Mouse (Mus musculus) ES-Bruce4 (cell line): ENCODE data around the gene Cntn5. TPM values are rescaled to one million over a fixed set of nuclear protein-coding genes. Genes with fewer than 3 reads are reported as not detected.

Source experiments
- H3K27ac ChIP-seq: 2 replicates; pipeline ENCODE4 v1.5.1; 2012; ENCODE audit warnings: low read length, inconsistent platforms; ENCODE audit not compliant: insufficient read depth
- H3K27me3 ChIP-seq: 2 replicates; pipeline ENCODE4 v1.6.1; 2012; ENCODE audit warnings: mild to moderate bottlenecking, low read length, inconsistent platforms; ENCODE audit not compliant: control insufficient read depth, poor library complexity, insufficient read depth, severe bottlenecking
- H3K36me3 ChIP-seq: 2 replicates; pipeline ENCODE4 v1.6.1; 2012; ENCODE audit warnings: inconsistent platforms, mild to moderate bottlenecking, low read length, moderate library complexity; ENCODE audit not compliant: control insufficient read depth, poor library complexity, insufficient read depth, severe bottlenecking
- H3K4me1 ChIP-seq: one replicate; pipeline ENCODE4 v1.8.1; 2011; ENCODE audit warnings: low read length; ENCODE audit not compliant: control insufficient read depth, insufficient read depth
- H3K4me3 ChIP-seq: 2 replicates; pipeline ENCODE4 v1.5.1; 2011; ENCODE audit warnings: low read depth, mild to moderate bottlenecking, low read length
- H3K9ac ChIP-seq: 2 replicates; pipeline ENCODE4 v1.6.1; 2012; ENCODE audit warnings: low read depth, mild to moderate bottlenecking, inconsistent platforms; ENCODE audit not compliant: poor library complexity, severe bottlenecking
- H3K9me3 ChIP-seq: replicated peaks from 2 replicates; pipeline ENCODE4 v1.6.1; 2012; ENCODE audit warnings: mild to moderate bottlenecking, low read length, inconsistent platforms; ENCODE audit not compliant: control insufficient read depth, poor library complexity, insufficient read depth, severe bottlenecking
- CTCF ChIP-seq: IDR thresholded peaks from one replicate; pipeline ENCODE4 v1.8.1; 2011; ENCODE audit warnings: low read depth, low read length
- EP300 ChIP-seq: IDR thresholded peaks from 2 replicates; pipeline ENCODE4 v1.6.1; 2011; ENCODE audit warnings: low read depth, low read length; ENCODE audit not compliant: insufficient read depth
- POLR2A ChIP-seq: IDR thresholded peaks from one replicate; pipeline ENCODE4 v1.8.1; 2011; ENCODE audit warnings: low read length; ENCODE audit not compliant: insufficient read depth
- polyA plus RNA-seq: library from polyadenylated mRNA; stranded (reverse); fragments of >200 nt; gene quantifications from 2 replicates; pipeline ENCODE4 v1.2.4, GENCODE M21; 2011; ENCODE audit warnings: low read depth; ENCODE audit not compliant: missing spikeins, insufficient read depth, insufficient read length

The Cntn5 gene
- polyA plus RNA-seq, 1 experiment: not detected

- H3K4me1 ChIP-seq: no peaks in the 10 kb centered on the region
- H3K27me3 ChIP-seq: no peaks in the 10 kb centered on the region
- TF ChIP-seq CTCF (no peak), POLR2A (no peak), EP300 (no peak)
- H3K27ac ChIP-seq: no peak overlapping the region
- no peak overlapping the region for H3K9ac ChIP-seq
- no peaks in the 10 kb centered on the region for H3K9me3 ChIP-seq
- no peaks in the 10 kb centered on the region for H3K36me3 ChIP-seq
- H3K4me3 ChIP-seq: no peak overlapping the region
These were observed 48.2 kb downstream of the Cntn5 start for GRCm38 (mm10) chr9:10856204-10856892.

GRCm38 (mm10) chr9:10816711-10817110 lies 87.9 kb downstream of the Cntn5 start:
- Histone ChIP-seq H3K36me3 (no peaks in the 10 kb centered on the region), H3K9ac (no peak overlapping the region), H3K4me1 (no peaks in the 10 kb centered on the region), H3K27ac (no peak overlapping the region), H3K9me3 (no peaks in the 10 kb centered on the region), H3K4me3 (no peak overlapping the region), H3K27me3 (no peaks in the 10 kb centered on the region)
- no peak for TF ChIP-seq POLR2A
- TF ChIP-seq CTCF: no peak
- no peak for TF ChIP-seq EP300

GRCm38 (mm10) chr9:10797158-10797557 lies 107.4 kb downstream of the Cntn5 start:
- Histone ChIP-seq H3K9me3 (no peaks in the 10 kb centered on the region), H3K27ac (no peak overlapping the region), H3K4me1 (no peaks in the 10 kb centered on the region), H3K27me3 (no peaks in the 10 kb centered on the region), H3K9ac (no peak overlapping the region), H3K36me3 (no peaks in the 10 kb centered on the region), H3K4me3 (no peak overlapping the region)
- TF ChIP-seq CTCF (no peak), POLR2A (no peak), EP300 (no peak)

- Histone ChIP-seq H3K27me3 (no peaks in the 10 kb centered on the region), H3K27ac (no peak overlapping the region), H3K4me1 (no peaks in the 10 kb centered on the region), H3K9me3 (no peaks in the 10 kb centered on the region), H3K4me3 (no peak overlapping the region), H3K36me3 (no peaks in the 10 kb centered on the region), H3K9ac (no peak overlapping the region)
- TF ChIP-seq POLR2A (no peak), CTCF (no peak), EP300 (no peak)
These were observed 109.5 kb downstream of the Cntn5 start for GRCm38 (mm10) chr9:10795102-10795501.

- no peak overlapping the region for H3K27ac ChIP-seq
- no peaks in the 10 kb centered on the region for H3K27me3 ChIP-seq
- no peak overlapping the region for H3K9ac ChIP-seq
- H3K4me1 ChIP-seq: no peaks in the 10 kb centered on the region
- TF ChIP-seq POLR2A (no peak), EP300 (no peak)
- H3K4me3 ChIP-seq: no peak overlapping the region
- H3K9me3 ChIP-seq: no peaks in the 10 kb centered on the region
- no peaks in the 10 kb centered on the region for H3K36me3 ChIP-seq
These were observed 172.7 kb downstream of the Cntn5 start for GRCm38 (mm10) chr9:10731878-10732277.

- no peak overlapping the region for H3K9ac ChIP-seq
- no peaks in the 10 kb centered on the region for H3K36me3 ChIP-seq
- no peaks in the 10 kb centered on the region for H3K27me3 ChIP-seq
- H3K4me1 ChIP-seq: no peaks in the 10 kb centered on the region
- no peaks in the 10 kb centered on the region for H3K9me3 ChIP-seq
- H3K27ac ChIP-seq: no peak overlapping the region
- H3K4me3 ChIP-seq: no peak overlapping the region
- TF ChIP-seq EP300: no peak
- TF ChIP-seq CTCF: no peak
These were observed 180.4 kb downstream of the Cntn5 start for GRCm38 (mm10) chr9:10724191-10724590.
